Mouse (Mus musculus) embryonic facial prominence, embryonic 14.5 days (tissue): ENCODE measurements around the gene Fam47e. TPM values are rescaled to one million over a fixed set of nuclear protein-coding genes. Genes with fewer than 3 reads are reported as not detected.
"Not testable (repeated sequence)": the region's sequence is repeated elsewhere in the genome, so short reads cannot be mapped to it uniquely, and the experiment has no call there.

Source experiments
- ATAC-seq: fragments of 200-750 bp; cut with Nextera tagmentation; 2 replicates; pipeline ENCODE4 v1.8.0; 2017; ENCODE audit warnings: low read depth, moderate number of reproducible peaks, moderate TSS enrichment
- DNase-seq: peaks from one replicate; pipeline ENCODE4 v3.0.0-alpha.2; 2015; ENCODE audit warnings: low spot score
- H3K27ac ChIP-seq: fragments of 300-500 bp; sonication (generic); replicated peaks from 2 replicates; pipeline ENCODE4 v1.5.1; 2014; ENCODE audit warnings: low read depth, mild to moderate bottlenecking, low read length, moderate library complexity
- H3K27me3 ChIP-seq: fragments of 300-500 bp; sonication (generic); replicated peaks from 2 replicates; pipeline ENCODE4 v1.6.1; 2014; ENCODE audit warnings: low read length; ENCODE audit not compliant: control insufficient read depth, insufficient read depth
- H3K36me3 ChIP-seq: fragments of 300-500 bp; sonication (generic); 2 replicates; pipeline ENCODE4 v1.6.1; 2014; ENCODE audit warnings: low read length, mixed read lengths; ENCODE audit not compliant: control insufficient read depth, insufficient read depth
- H3K4me1 ChIP-seq: fragments of 300-500 bp; sonication (generic); 2 replicates; pipeline ENCODE4 v1.6.1; 2014; ENCODE audit warnings: antibody characterized with exemption, low read length; ENCODE audit not compliant: control insufficient read depth, insufficient read depth
- H3K4me2 ChIP-seq: fragments of 300-500 bp; sonication (generic); 2 replicates; pipeline ENCODE4 v1.6.1; 2014; ENCODE audit warnings: low read depth, mild to moderate bottlenecking, low read length, moderate library complexity, mixed read lengths
- H3K4me3 ChIP-seq: fragments of 300-500 bp; sonication (generic); 2 replicates; pipeline ENCODE4 v1.5.1; 2014; ENCODE audit warnings: low read depth, mild to moderate bottlenecking, low read length
- H3K9ac ChIP-seq: fragments of 300-500 bp; sonication (generic); 2 replicates; pipeline ENCODE4 v1.6.1; 2014; ENCODE audit warnings: low read depth, mild to moderate bottlenecking, low read length, moderate library complexity, mixed read lengths
- H3K9me3 ChIP-seq: fragments of 300-500 bp; sonication (generic); 2 replicates; pipeline ENCODE4 v1.6.1; 2016; ENCODE audit warnings: low read length; ENCODE audit not compliant: control insufficient read depth
- WGBS: fragments of 180-500 bp; shearing (Covaris S2); extraction: QIAGEN DNeasy Blood & Tissue Kit; methylation state at CpG from one replicate; pipeline ENCODE4 v1.1.7; 2014; 5-methylcytosine and 5-hydroxymethylcytosine counted together
- polyA plus RNA-seq: library from polyadenylated mRNA; unstranded; fragments of >200 nt; fragmentation: Nextera tagmentation; extraction: Ambion mirVana; gene quantifications from 2 replicates; pipeline ENCODE4 v1.2.1, GENCODE M21; 2014

The Fam47e gene
- 0.71 and 2.3 TPM in 2 replicates for polyA plus RNA-seq

- H3K4me3 ChIP-seq = no peak within 1 kb of the TSS
- H3K4me2 ChIP-seq = no peak within 1 kb of the TSS
- no peaks in the 10 kb centered on the region for H3K4me1 ChIP-seq
- DNase-seq (peak; percentile 15), ATAC-seq (peak; percentile 76; the same call in 1 of the 2 replicates)
- WGBS = 69% methylated on average over 16 of the region's 16 CpGs
- no peaks in the 10 kb centered on the region for H3K36me3 ChIP-seq
- H3K27ac ChIP-seq = no peak within 1 kb of the TSS; the same call in 1 of the 2 replicates
- no peaks in the 10 kb centered on the region for H3K9me3 ChIP-seq
- H3K27me3 ChIP-seq = no peaks in the 10 kb centered on the region
- no peak within 1 kb of the TSS for H3K9ac ChIP-seq
Measured at GRCm38 (mm10) chr5:92554891-92555511, at the start of gene Fam47e. Fam47e (plus strand) TSS chr5:92555069.

- ATAC-seq (peak; percentile 97), DNase-seq (peak; percentile 96)
- peak overlapping the region; percentile 84 for H3K9ac ChIP-seq
- peak overlapping the region; percentile 96 for H3K27ac ChIP-seq
- peak overlapping the region; percentile 75 for H3K4me2 ChIP-seq
- 0% methylated on average over 10 of the region's 48 CpGs for WGBS
- no peaks in the 10 kb centered on the region for H3K36me3 ChIP-seq
- no peaks in the 10 kb centered on the region for H3K27me3 ChIP-seq
- H3K4me3 ChIP-seq = peak overlapping the region; percentile 92
- H3K4me1 ChIP-seq = peaks cover 12% of the 10 kb centered on the region
- no peaks in the 10 kb centered on the region for H3K9me3 ChIP-seq
Measured at GRCm38 (mm10) chr5:92505402-92505865, 49.4 kb upstream of the Fam47e start.

- H3K4me2 ChIP-seq = peak overlapping the region; percentile 75
- H3K9ac ChIP-seq = peak overlapping the region; percentile 84
- H3K27me3 ChIP-seq = no peaks in the 10 kb centered on the region
- DNase-seq = peak; percentile 62
- ATAC-seq = no peak
- no peaks in the 10 kb centered on the region for H3K9me3 ChIP-seq
- H3K36me3 ChIP-seq = no peaks in the 10 kb centered on the region
- H3K4me3 ChIP-seq = peak overlapping the region; percentile 92
- peak overlapping the region; percentile 96; the same call in 1 of the 2 replicates for H3K27ac ChIP-seq
- peaks cover 12% of the 10 kb centered on the region for H3K4me1 ChIP-seq
- WGBS = 27% methylated on average over 4 of the region's 4 CpGs
Measured at GRCm38 (mm10) chr5:92506301-92506729, 48.6 kb upstream of the Fam47e start.

- Histone ChIP-seq H3K27me3 (no peaks in the 10 kb centered on the region), H3K36me3 (no peaks in the 10 kb centered on the region), H3K9me3 (no peaks in the 10 kb centered on the region), H3K4me2 (peak within 1 kb of the TSS; percentile 75), H3K27ac (peak within 1 kb of the TSS; percentile 96), H3K4me1 (peaks cover 12% of the 10 kb centered on the region), H3K4me3 (peak within 1 kb of the TSS; percentile 92), H3K9ac (peak within 1 kb of the TSS; percentile 84)
- DNase-seq = no peak
- no peak for ATAC-seq
Measured at GRCm38 (mm10) chr5:92506733-92507132, 48.1 kb upstream of the Fam47e start, which contains the start of gene Scarb2. Scarb2 (minus strand) TSS chr5:92506833.

GRCm38 (mm10) chr5:92508853-92509252 lies 46.0 kb upstream of the Fam47e start:
- no peaks in the 10 kb centered on the region for H3K36me3 ChIP-seq
- 86% methylated on average over 5 of the region's 5 CpGs for WGBS
- no peak for ATAC-seq

GRCm38 (mm10) chr5:92511256-92511655 lies 43.6 kb upstream of the Fam47e start:
- Histone ChIP-seq H3K27ac (no peak overlapping the region), H3K9ac (no peak overlapping the region), H3K4me1 (peaks cover 3% of the 10 kb centered on the region; the same call in 1 of the 2 replicates), H3K27me3 (no peaks in the 10 kb centered on the region), H3K36me3 (no peaks in the 10 kb centered on the region), H3K9me3 (no peaks in the 10 kb centered on the region), H3K4me3 (no peak overlapping the region), H3K4me2 (no peak overlapping the region)
- ATAC-seq (no peak), DNase-seq (no peak)

More at GRCm38 (mm10) chr5:92508853-92509252, 46.0 kb upstream of the Fam47e start:
- Histone ChIP-seq H3K4me2 (no peak overlapping the region), H3K27ac (no peak overlapping the region), H3K4me3 (no peak overlapping the region), H3K9ac (no peak overlapping the region), H3K4me1 (peaks cover 12% of the 10 kb centered on the region), H3K9me3 (no peaks in the 10 kb centered on the region), H3K27me3 (no peaks in the 10 kb centered on the region)
- DNase-seq = no peak

- WGBS = 90% methylated on average over 5 of the region's 5 CpGs
- no peaks in the 10 kb centered on the region for H3K4me1 ChIP-seq
- no peaks in the 10 kb centered on the region for H3K27me3 ChIP-seq
- H3K36me3 ChIP-seq = no peaks in the 10 kb centered on the region
- no peak overlapping the region for H3K4me2 ChIP-seq
- H3K9ac ChIP-seq = no peak overlapping the region
- no peaks in the 10 kb centered on the region for H3K9me3 ChIP-seq
- H3K4me3 ChIP-seq = no peak overlapping the region
- H3K27ac ChIP-seq = no peak overlapping the region
- DNase-seq (no peak), ATAC-seq (no peak)
Measured at GRCm38 (mm10) chr5:92512066-92512465, 42.8 kb upstream of the Fam47e start.

- not testable (repeated sequence) for H3K4me2 ChIP-seq
Measured at GRCm38 (mm10) chr5:92521131-92521530, 33.7 kb upstream of the Fam47e start.

GRCm38 (mm10) chr5:92524821-92525258 lies 30.0 kb upstream of the Fam47e start:
- H3K9me3 ChIP-seq = no peaks in the 10 kb centered on the region
- H3K9ac ChIP-seq = no peak overlapping the region
- H3K4me3 ChIP-seq = no peak overlapping the region
- no peak overlapping the region for H3K4me2 ChIP-seq
- H3K4me1 ChIP-seq = no peaks in the 10 kb centered on the region
- no peaks in the 10 kb centered on the region for H3K36me3 ChIP-seq
- DNase-seq = no peak
- 83% methylated on average over 6 of the region's 6 CpGs for WGBS
- H3K27me3 ChIP-seq = no peaks in the 10 kb centered on the region
- H3K27ac ChIP-seq = no peak overlapping the region
- no peak for ATAC-seq

More at GRCm38 (mm10) chr5:92521131-92521530, 33.7 kb upstream of the Fam47e start:
- not testable (repeated sequence) for DNase-seq, H3K36me3 ChIP-seq, H3K27me3 ChIP-seq, H3K9ac ChIP-seq, H3K9me3 ChIP-seq, H3K27ac ChIP-seq, H3K4me3 ChIP-seq, H3K4me1 ChIP-seq, ATAC-seq
- 83% methylated on average over 2 of the region's 2 CpGs for WGBS
